Mouse (Mus musculus) cerebellum, adult 11-12 months (tissue): ENCODE data around the gene Ccl26.

Experiments used
- DNase-seq: peaks from one replicate; pipeline ENCODE4 v3.0.0; 2022

The Ccl26 gene

GRCm38 (mm10) chr5:135537326-135537725 is 26.0 kb downstream of the Ccl26 start:
- DNase-seq: no peak

GRCm38 (mm10) chr5:135535867-135536266 is 27.5 kb downstream of the Ccl26 start:
- no peak for DNase-seq

- no peak for DNase-seq
Observed at GRCm38 (mm10) chr5:135533431-135533830, 29.9 kb downstream of the Ccl26 start.

- DNase-seq: peak; percentile 38
Observed at GRCm38 (mm10) chr5:135531306-135531845, 32.0 kb downstream of the Ccl26 start.

- DNase-seq: no peak
Observed at GRCm38 (mm10) chr5:135529964-135530363, 33.4 kb downstream of the Ccl26 start.

- DNase-seq: no peak
Observed at GRCm38 (mm10) chr5:135529310-135529709, 34.1 kb downstream of the Ccl26 start.

GRCm38 (mm10) chr5:135527986-135528385 is 35.4 kb downstream of the Ccl26 start:
- DNase-seq: no peak

GRCm38 (mm10) chr5:135524660-135525560 is 38.5 kb downstream of the Ccl26 start:
- DNase-seq: no peak

- no peak for DNase-seq
Observed at GRCm38 (mm10) chr5:135524087-135524486, 39.3 kb downstream of the Ccl26 start.

GRCm38 (mm10) chr5:135522111-135522722 is 41.2 kb downstream of the Ccl26 start:
- DNase-seq: no peak

- DNase-seq: no peak
Observed at GRCm38 (mm10) chr5:135517348-135517883, 46.0 kb downstream of the Ccl26 start.

GRCm38 (mm10) chr5:135513131-135513530 is 50.2 kb downstream of the Ccl26 start:
- DNase-seq: no peak

GRCm38 (mm10) chr5:135511105-135511504 is 52.3 kb downstream of the Ccl26 start:
- DNase-seq: no peak
